Mouse (Mus musculus): ENCODE measurements around the gene Agbl3.
A peak's percentile ranks its signal among the peaks of the same experiment; 100 is the strongest.

The Agbl3 gene

GRCm38 (mm10) chr6:34780231-34780942 lies at the start of gene Agbl3:
TSS of gene Agbl3 (plus strand) at chr6:34780432.
- DNase-seq (ENCODE audit: inconsistent ontology term): peak; percentile 90

GRCm38 (mm10) chr6:34731007-34731406 lies 49.2 kb upstream of the Agbl3 start:
- DNase-seq (ENCODE audit: inconsistent ontology term): no peak

DNA sequence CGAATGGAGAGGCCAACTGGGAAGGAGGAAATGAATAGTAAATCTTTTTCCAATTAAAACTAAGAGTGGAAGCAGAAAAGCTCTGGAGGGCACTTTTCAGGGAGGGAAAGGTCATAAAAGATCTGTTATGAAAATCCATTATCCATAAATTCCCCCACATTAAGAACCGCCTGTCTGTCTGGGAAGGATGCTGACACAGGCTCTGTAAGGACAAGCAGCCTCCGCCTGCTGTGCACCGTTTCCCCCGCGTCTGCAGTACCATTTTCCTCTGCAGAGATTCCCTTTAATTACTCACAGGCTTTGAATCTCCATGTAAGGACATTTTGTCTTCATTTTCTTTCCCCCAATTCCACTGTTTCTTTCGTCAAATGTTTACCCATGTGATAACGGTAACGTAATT lies 48.7 kb upstream of the Agbl3 start:
- DNase-seq (ENCODE audit: inconsistent ontology term): no peak

DNA sequence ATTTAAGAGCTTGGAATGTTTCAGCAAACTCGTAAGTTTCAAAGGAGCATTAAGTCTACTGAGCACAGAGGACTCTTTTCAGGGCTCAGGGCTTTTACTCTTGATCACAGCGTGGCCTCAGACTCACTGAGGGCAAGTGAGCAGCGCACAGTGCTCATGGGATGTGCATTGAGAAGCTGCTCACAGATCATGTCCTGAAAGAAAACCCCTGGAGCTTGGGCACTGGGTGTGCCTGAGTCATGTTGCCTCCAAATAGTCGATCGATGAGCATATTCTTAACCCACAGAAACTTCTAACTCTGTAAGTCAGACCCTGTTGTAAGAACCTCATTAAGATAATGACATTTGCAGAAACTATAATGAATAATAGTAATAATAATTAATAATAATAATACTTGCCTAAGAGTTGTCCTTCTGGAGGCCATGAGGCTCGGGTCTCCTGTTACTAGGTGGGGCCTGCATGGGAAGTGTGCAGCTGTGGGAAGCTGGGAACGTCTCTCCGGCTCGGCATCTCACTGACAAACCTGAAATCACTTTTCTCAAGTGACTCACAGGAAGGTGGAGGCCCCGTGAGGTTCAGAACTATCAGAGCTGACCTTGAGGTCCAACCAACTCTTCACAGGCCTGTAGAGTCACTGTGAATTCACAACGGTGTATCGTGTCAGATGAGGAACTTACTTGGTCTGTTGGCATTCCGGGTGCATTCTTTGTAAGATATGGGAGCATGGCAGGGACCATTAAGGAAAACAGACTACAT lies 45.1 kb upstream of the Agbl3 start:
- no peak for DNase-seq (ENCODE audit: inconsistent ontology term)

- DNase-seq (ENCODE audit: inconsistent ontology term): no peak
These were observed 43.3 kb upstream of the Agbl3 start for GRCm38 (mm10) chr6:34736934-34737333.

GRCm38 (mm10) chr6:34743946-34744345 lies 36.3 kb upstream of the Agbl3 start:
- DNase-seq (ENCODE audit: inconsistent ontology term): no peak

DNA sequence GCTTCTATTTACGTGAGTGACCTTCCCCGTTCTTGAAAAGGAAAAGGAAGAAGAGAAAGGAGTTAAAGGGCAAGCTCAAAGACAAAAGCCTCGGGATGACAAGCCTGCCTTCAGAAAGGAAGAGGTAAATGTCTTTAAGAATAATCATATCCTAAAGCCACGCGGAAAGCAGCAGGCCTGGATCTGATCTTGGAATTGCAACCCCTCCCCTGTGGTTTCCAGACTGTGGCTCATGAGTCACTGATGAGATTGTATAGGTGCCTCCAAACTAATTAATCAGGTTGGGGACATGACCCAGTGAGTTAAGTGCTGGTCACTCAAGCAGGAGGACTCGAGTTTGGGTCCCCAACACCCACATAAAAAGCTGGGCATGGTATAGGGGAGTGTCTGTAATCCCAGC lies 32.4 kb upstream of the Agbl3 start:
- DNase-seq (ENCODE audit: inconsistent ontology term): no peak

- DNase-seq (ENCODE audit: inconsistent ontology term): no peak
These were observed 31.7 kb upstream of the Agbl3 start for GRCm38 (mm10) chr6:34748566-34748965.

- DNase-seq (ENCODE audit: inconsistent ontology term): no peak
These were observed 30.7 kb upstream of the Agbl3 start for GRCm38 (mm10) chr6:34749526-34749925.

DNA sequence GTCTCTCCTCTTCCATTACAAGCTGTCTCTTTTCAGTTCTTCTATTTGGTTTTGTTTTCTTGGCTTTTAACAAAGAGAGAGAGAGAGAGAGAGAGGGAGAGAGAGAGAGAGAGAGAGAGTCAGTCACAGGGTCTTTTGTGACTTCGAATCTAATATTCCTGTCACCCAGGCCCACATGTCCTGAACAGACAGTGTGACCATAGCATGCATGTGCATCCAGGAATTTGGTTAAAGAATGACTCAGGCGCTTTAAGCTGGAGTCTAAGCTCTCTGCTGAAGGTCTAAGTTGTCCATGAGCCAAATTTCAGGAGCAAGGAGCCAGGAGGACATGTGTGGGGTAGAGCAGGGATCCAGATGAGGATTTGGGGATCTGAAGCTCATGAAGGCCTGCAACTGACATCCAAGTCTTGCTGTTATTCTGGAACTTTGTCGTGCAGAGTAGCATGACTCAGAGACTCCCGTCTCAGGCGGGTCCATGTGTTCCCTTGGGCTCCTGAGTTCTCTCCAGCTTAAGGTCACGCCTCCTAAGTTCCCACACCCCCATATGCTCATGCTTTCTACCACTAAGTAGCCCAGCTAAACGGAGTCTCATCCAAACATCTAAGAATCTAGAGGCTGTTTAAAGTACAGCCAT lies 29.6 kb upstream of the Agbl3 start:
- peak; percentile 40 for DNase-seq (ENCODE audit: inconsistent ontology term)

DNA sequence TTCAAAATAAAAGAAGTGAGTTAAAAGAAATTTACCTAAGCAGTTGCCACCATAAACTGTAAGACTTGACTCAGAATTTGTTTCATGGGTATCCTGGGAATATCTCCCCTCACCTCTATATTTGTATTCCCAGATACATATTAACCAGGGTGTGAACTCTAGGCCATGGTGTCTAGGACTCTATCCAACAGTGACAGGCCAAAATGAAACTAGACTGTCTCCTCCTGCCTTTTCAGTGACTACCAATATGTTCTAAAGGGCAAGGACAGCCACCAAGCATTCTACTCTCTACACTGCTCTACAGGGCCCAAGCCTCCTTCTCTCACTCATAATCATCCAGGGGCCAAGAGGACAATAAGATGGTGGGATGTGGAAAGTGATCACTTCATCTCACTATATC lies 28.6 kb upstream of the Agbl3 start:
- no peak for DNase-seq (ENCODE audit: inconsistent ontology term)

- peak; percentile 55 for DNase-seq (ENCODE audit: inconsistent ontology term)
These were observed 25.8 kb upstream of the Agbl3 start for GRCm38 (mm10) chr6:34754448-34754847.

- DNase-seq (ENCODE audit: inconsistent ontology term): no peak
These were observed 21.9 kb upstream of the Agbl3 start for GRCm38 (mm10) chr6:34758340-34758739.

GRCm38 (mm10) chr6:34760023-34760422 lies 20.2 kb upstream of the Agbl3 start:
- peak; percentile 43 for DNase-seq (ENCODE audit: inconsistent ontology term)

- no peak for DNase-seq (ENCODE audit: inconsistent ontology term)
These were observed 14.5 kb upstream of the Agbl3 start for GRCm38 (mm10) chr6:34765721-34766120.

DNA sequence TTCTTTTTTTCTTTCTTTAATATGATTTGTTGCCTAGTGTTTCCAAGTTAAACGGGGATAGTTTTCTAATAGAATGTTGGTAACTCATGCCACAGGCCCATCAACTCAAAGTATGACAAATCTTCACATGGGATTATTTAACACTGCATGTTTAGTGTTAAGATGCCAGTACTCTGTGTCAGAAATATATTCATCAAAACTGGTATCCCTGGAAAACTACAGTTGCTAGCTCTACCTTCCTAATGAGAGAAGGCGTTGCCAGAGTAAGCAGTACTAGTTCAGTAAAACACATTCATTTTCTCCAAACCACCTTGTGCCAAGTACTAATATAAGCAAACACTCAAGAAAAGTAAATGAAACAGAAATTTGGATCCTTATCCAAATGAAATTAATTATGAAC lies 10.2 kb upstream of the Agbl3 start:
- DNase-seq (ENCODE audit: inconsistent ontology term): no peak

DNA sequence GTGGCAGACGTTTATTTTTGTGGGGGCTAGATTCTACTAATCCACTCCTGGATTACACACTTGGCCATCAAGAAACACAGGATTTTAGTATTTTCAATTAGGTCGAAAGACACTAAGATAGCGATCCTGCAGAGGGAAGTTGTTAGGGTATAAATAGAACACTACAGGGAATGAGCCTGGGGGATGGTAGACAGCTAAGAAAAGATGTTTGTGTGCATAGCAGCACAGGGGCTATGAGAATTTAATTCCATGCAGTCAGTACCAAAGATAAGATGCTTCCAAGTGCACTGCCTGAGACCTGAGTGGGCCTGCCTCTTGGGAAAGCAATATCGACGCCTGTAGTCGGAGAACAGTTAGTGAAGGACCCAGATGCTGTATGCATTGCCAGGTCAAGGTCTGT lies 9.7 kb upstream of the Agbl3 start:
- DNase-seq (ENCODE audit: inconsistent ontology term): no peak

DNA sequence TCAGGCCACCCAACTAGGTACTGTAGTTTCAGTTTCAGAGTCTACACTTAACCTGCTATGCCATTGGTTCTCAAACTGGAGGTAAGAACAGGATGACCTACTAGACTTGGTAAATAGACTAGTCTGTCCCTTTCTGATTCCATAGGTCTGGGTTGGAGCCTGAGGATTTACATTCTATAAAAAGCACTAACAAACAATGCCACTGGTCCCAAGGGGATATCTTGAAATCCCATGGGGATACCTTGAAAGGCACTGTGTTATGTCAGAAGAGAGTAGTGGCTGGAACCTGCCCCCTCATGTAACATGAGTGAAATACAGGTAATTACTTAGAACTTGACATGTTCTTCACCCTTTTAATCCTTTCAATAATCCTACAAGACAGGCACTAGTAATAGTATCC lies 3.8 kb upstream of the Agbl3 start:
- no peak for DNase-seq (ENCODE audit: inconsistent ontology term)

- no peak for DNase-seq (ENCODE audit: inconsistent ontology term)
These were observed 3.1 kb upstream of the Agbl3 start for GRCm38 (mm10) chr6:34777094-34777493.

DNA sequence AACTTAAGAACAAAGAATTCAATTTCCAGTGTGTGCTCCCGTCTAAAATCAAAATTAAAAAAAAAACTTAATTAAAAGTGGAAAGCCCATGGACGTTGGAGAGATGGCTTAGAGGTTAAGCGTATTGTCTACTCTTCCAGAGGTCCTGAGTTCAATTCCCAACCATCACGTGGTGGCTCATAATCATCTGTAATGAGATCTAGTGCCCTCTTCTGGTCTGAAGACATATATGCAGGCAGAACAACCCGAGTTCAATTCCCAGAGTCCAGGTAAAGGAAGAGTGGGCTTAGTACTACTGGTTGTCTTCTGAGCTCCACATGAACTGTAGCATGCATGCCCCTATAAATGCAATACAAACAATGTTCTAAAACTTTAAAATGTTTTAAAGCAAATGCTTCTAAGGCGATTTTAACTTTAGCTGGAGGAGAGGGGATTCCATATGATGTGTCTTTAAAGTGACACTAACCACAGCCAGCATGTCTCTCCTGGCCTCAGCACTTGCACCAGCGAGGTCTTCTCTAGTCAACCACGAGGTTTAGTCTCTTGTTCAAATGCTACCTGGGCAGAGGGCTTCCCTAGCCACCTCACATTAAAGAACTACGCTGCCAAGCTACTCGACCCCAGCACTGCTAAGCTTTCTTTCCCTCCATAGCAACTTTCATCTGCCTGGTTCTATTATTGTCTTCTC lies 2.1 kb upstream of the Agbl3 start:
- DNase-seq (ENCODE audit: inconsistent ontology term): no peak

GRCm38 (mm10) chr6:34780943-34781289 lies 684 bp downstream of the Agbl3 start:
- DNase-seq (ENCODE audit: inconsistent ontology term): no peak

DNA sequence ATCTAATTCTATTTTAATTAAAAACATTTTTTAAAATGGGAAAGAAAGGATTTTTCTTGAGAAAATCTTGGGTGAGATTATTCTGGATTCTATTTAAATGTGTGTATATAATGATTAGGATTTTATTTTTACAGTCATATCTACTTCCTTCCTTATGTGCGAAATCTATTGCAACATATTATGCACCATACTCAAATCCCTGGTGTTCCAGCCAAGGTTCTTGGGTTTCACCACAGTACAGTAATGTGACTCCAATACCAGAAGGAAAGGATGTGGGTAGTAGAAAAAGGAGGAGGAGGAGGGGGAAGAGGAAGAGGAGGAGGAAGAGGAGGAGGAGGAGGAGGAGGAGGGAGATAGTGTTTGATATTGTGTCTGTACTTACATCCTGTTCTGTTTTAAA lies 2.3 kb downstream of the Agbl3 start:
- no peak for DNase-seq (ENCODE audit: inconsistent ontology term)
